Mouse (Mus musculus) kidney, adult 2 months (tissue): ENCODE measurements around the gene Mmgt2. TPM values are rescaled to one million over a fixed set of nuclear protein-coding genes. Genes with fewer than 3 reads are reported as not detected.

ENCODE experiments used
- DNase-seq: peaks from one replicate; pipeline ENCODE4 v3.0.0; 2021
- H3K27ac ChIP-seq: fragments of 200-500 bp; 2 replicates; pipeline ENCODE4 v1.5.1; 2012; ENCODE audit warnings: low read depth, low read length, control low read depth, inconsistent platforms; ENCODE audit not compliant: insufficient read depth
- H3K27me3 ChIP-seq: fragments of 200-500 bp; replicated peaks from 2 replicates; pipeline ENCODE4 v1.6.1; 2012; ENCODE audit warnings: mild to moderate bottlenecking, moderate library complexity, low read length, inconsistent platforms; ENCODE audit not compliant: control insufficient read depth, insufficient read depth
- H3K36me3 ChIP-seq: fragments of 200-500 bp; 2 replicates; pipeline ENCODE4 v1.6.1; 2012; ENCODE audit warnings: mild to moderate bottlenecking, moderate library complexity, low read length, inconsistent platforms; ENCODE audit not compliant: control insufficient read depth, insufficient read depth
- H3K4me1 ChIP-seq: fragments of 200-500 bp; 2 replicates; pipeline ENCODE4 v1.6.1; 2011; ENCODE audit warnings: low read length; ENCODE audit not compliant: control insufficient read depth, insufficient read depth
- H3K4me3 ChIP-seq: fragments of 200-500 bp; 2 replicates; pipeline ENCODE4 v1.5.1; 2011; ENCODE audit warnings: mild to moderate bottlenecking, low read depth, low read length, control low read depth; ENCODE audit not compliant: insufficient read depth
- CTCF ChIP-seq: fragments of 200-500 bp; conservative IDR thresholded peaks from 2 replicates; pipeline ENCODE4 v1.5.1; 2011; ENCODE audit warnings: low read depth, mild to moderate bottlenecking, control low read depth, low read length, moderate library complexity, mixed read lengths; ENCODE audit not compliant: insufficient read depth, insufficient read length
- POLR2A ChIP-seq: fragments of 200-500 bp; IDR thresholded peaks from one replicate; pipeline ENCODE4 v1.6.1; 2011; ENCODE audit warnings: low read depth, low read length, control low read depth
- WGBS: fragments of 180-500 bp; shearing (Covaris S2); methylation state at CpG from one replicate; pipeline ENCODE4 v1.1.7; 2018; 5-methylcytosine and 5-hydroxymethylcytosine counted together
- polyA plus RNA-seq: library from polyadenylated mRNA; depleted of rRNA; stranded (reverse); fragments of >200 nt; gene quantifications from 2 replicates; pipeline ENCODE4 v1.2.3, GENCODE M21; 2012

Mmgt2 gene
- polyA plus RNA-seq, 1 experiment = 24.0 TPM

- no peak overlapping the region for H3K4me3 ChIP-seq
- 51% methylated on average over 3 of the region's 3 CpGs for WGBS
- peaks cover 6% of the 10 kb centered on the region; the same call in 1 of the 2 replicates for H3K4me1 ChIP-seq
- no peaks in the 10 kb centered on the region for H3K27me3 ChIP-seq
- no peak overlapping the region for H3K27ac ChIP-seq
- DNase-seq = no peak
- TF ChIP-seq CTCF = no peak
- no peak for TF ChIP-seq POLR2A
- H3K36me3 ChIP-seq = peaks cover 5% of the 10 kb centered on the region
These were observed 43.4 kb upstream of the Mmgt2 start for GRCm38 (mm10) chr11:62604886-62605618.

GRCm38 (mm10) chr11:62605619-62606298 is 42.7 kb upstream of the Mmgt2 start:
- H3K27ac ChIP-seq = no peak overlapping the region
- peaks cover 5% of the 10 kb centered on the region for H3K36me3 ChIP-seq
- no peak for DNase-seq
- H3K4me1 ChIP-seq = peaks cover 6% of the 10 kb centered on the region; the same call in 1 of the 2 replicates
- no peaks in the 10 kb centered on the region for H3K27me3 ChIP-seq
- TF ChIP-seq POLR2A = no peak
- TF ChIP-seq CTCF = no peak
- no peak overlapping the region for H3K4me3 ChIP-seq
- WGBS = 71% methylated on average over 10 of the region's 10 CpGs

- WGBS = 64% methylated on average over 10 of the region's 10 CpGs
- no peak overlapping the region for H3K27ac ChIP-seq
- peaks cover 6% of the 10 kb centered on the region; the same call in 1 of the 2 replicates for H3K4me1 ChIP-seq
- H3K36me3 ChIP-seq = peaks cover 5% of the 10 kb centered on the region
- no peak overlapping the region for H3K4me3 ChIP-seq
- H3K27me3 ChIP-seq = no peaks in the 10 kb centered on the region
- TF ChIP-seq CTCF (no peak), POLR2A (no peak)
- no peak for DNase-seq
These were observed 41.9 kb upstream of the Mmgt2 start for GRCm38 (mm10) chr11:62606299-62607169.

- no peak for DNase-seq
- WGBS = 69% methylated on average over 10 of the region's 10 CpGs
- no peak overlapping the region for H3K27ac ChIP-seq
These were observed 41.1 kb upstream of the Mmgt2 start for GRCm38 (mm10) chr11:62607170-62607951.

GRCm38 (mm10) chr11:62607952-62608201 is 40.6 kb upstream of the Mmgt2 start:
- Histone ChIP-seq H3K27me3 (no peaks in the 10 kb centered on the region), H3K4me1 (peaks cover 3% of the 10 kb centered on the region; the same call in 1 of the 2 replicates), H3K4me3 (no peak overlapping the region), H3K27ac (no peak overlapping the region), H3K36me3 (peaks cover 5% of the 10 kb centered on the region)
- TF ChIP-seq CTCF = no peak
- no peak for TF ChIP-seq POLR2A
- no peak for DNase-seq
- WGBS = 100% methylated on average over 1 of the region's 1 CpGs

More at GRCm38 (mm10) chr11:62607170-62607951, 41.1 kb upstream of the Mmgt2 start:
- Histone ChIP-seq H3K27me3 (no peaks in the 10 kb centered on the region), H3K36me3 (peaks cover 5% of the 10 kb centered on the region), H3K4me3 (no peak overlapping the region), H3K4me1 (peaks cover 3% of the 10 kb centered on the region; the same call in 1 of the 2 replicates)
- no peak for TF ChIP-seq CTCF
- no peak for TF ChIP-seq POLR2A

- Histone ChIP-seq H3K27me3 (no peaks in the 10 kb centered on the region), H3K27ac (no peak overlapping the region), H3K36me3 (peaks cover 5% of the 10 kb centered on the region), H3K4me1 (no peaks in the 10 kb centered on the region), H3K4me3 (no peak overlapping the region)
- 75% methylated on average over 10 of the region's 10 CpGs for WGBS
- no peak for DNase-seq
- TF ChIP-seq CTCF (no peak), POLR2A (no peak)
These were observed 39.4 kb upstream of the Mmgt2 start for GRCm38 (mm10) chr11:62608826-62609675.
